Mouse (Mus musculus) kidney, adult 2 months (tissue): ENCODE results near the gene R3hdm4.

Experiments used
- CTCF ChIP-seq: fragments of 200-500 bp; conservative IDR thresholded peaks from 2 replicates; pipeline ENCODE4 v1.5.1; 2011; ENCODE audit warnings: low read depth, mild to moderate bottlenecking, control low read depth, low read length, moderate library complexity, mixed read lengths; ENCODE audit not compliant: insufficient read depth, insufficient read length
- POLR2A ChIP-seq: fragments of 200-500 bp; IDR thresholded peaks from one replicate; pipeline ENCODE4 v1.6.1; 2011; ENCODE audit warnings: low read depth, low read length, control low read depth

DNA sequence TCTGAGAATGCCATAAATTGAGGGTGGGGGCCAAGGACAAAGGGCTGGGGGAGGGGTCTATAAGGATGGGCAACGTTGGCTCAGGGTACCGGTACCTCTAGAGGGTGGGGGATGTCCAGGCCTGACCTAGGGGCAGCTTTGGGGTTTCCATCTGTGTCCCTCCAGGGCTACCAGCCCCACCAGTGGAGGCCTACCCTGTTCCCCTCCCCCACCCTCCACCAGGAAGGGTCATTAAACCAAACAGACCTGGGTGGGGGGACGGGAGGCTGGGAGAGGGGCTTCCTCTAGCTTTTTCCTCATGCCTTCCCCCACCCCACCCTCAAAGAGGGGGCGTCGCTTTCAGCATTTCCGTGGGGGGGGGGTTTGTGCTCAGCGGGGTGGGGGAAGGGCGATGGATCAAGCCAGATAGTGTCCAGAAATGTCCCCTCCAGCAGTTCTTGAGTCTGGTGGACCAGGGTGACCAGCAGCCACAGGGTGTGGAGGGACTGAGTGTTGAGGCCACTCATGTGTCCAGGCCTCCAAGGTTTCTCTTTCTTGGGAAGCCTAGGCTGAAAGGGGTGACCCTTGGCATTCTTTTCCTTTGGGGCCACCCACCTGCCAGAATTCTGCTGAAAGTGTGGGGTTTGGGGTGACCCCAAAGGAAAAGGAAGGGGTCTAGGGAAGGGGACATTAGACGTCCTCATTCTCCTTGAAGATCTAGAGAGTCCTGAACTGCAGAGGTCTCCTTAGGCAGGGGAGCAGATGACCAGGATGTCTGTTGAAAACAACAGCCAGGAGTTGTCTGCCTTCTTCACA lies 8.1 kb upstream of the R3hdm4 start:
- TF ChIP-seq CTCF (no peak), POLR2A (no peak)
